Comparison of ENCODE assay signal across 7 mouse cellular contexts in the genomic region with DNA sequence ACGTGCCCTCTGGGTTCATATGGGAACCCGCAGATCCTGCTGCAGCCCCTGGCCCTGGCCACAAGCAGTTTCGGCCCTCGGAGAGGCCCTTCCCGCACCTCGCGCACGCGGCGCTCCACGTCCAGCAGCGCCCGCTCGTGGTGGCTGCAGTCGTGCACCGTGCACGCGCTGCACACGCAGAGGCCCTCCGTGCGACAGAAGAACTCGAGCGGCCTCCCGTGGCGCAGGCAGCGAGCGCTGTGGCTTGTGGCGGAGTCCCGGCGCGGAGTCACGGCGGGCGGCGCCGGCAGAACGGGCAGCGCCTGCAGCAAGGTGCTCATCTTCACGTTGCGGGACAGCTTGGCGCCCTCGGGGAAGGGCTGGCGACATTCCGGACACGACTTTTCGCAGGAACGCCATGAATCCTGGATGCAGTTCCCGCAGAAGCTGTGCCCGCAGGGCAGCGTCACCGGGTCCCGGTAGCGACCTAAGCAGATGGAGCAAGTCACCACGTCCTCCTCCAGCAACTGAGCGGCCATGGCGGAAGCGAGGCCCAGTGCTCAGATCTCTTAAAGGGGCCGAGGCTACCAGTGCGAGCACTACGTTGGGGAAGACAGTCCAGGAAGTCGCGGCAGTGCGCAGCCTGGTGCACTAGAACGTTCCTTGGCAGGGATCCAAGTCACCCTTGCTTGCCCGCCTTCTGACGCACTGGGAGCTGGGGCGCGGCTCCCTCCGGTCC. TPM values are rescaled to one million over a fixed set of nuclear protein-coding genes. Genes with fewer than 3 reads are reported as not detected.
DNase-seq lines count a peak whose midpoint lies in the region; ATAC-seq lines count a peak whose summit lies in the region.

Trim65 (minus strand) TSS at position 641 of the 718 bp plus-strand sequence.

- ATAC-seq in embryonic facial prominence, embryonic 11.5 days (replicated peaks; ENCODE audit: insufficient number of reproducible peaks, low FRiP score, low TSS enrichment, low read depth) = peak; percentile 77
- peak; percentile 81 for ATAC-seq in midbrain, embryonic 12.5 days (ENCODE audit: low FRiP score, low read depth)

- H3K27ac ChIP-seq in embryonic facial prominence, embryonic 11.5 days (replicated peaks; ENCODE audit: low read depth, low read length) = peak within 1 kb of the TSS; percentile 42; the same call in 1 of the 2 replicates
- H3K27ac ChIP-seq in limb, embryonic 10.5 days = peak within 1 kb of the TSS; percentile 89
- H3K27ac ChIP-seq in midbrain, embryonic 12.5 days (replicated peaks) = peak within 1 kb of the TSS; percentile 85

- H3K27me3 ChIP-seq in embryonic facial prominence, embryonic 11.5 days (ENCODE audit: control insufficient read depth, insufficient read depth, low read length) = no peaks in the 10 kb centered on the region
- H3K27me3 ChIP-seq in limb, embryonic 10.5 days (ENCODE audit: low read depth, poor library complexity, severe bottlenecking) = peaks cover 9% of the 10 kb centered on the region; the same call in 1 of the 2 replicates
- peaks cover 31% of the 10 kb centered on the region; the same call in 1 of the 2 replicates for H3K27me3 ChIP-seq in midbrain, embryonic 12.5 days

- H3K4me2 ChIP-seq in embryonic facial prominence, embryonic 11.5 days (ENCODE audit: low read depth, low read length) = peak within 1 kb of the TSS; percentile 66
- peak within 1 kb of the TSS; percentile 78 for H3K4me2 ChIP-seq in midbrain, embryonic 12.5 days (replicated peaks)

- peak within 1 kb of the TSS; percentile 64 for H3K9ac ChIP-seq in embryonic facial prominence, embryonic 11.5 days (replicated peaks; ENCODE audit: low read length)
- H3K9ac ChIP-seq in midbrain, embryonic 12.5 days (replicated peaks) = peak within 1 kb of the TSS; percentile 68

- peak; percentile 95 for DNase-seq in adrenal gland, postnatal 14 days
- DNase-seq in embryonic facial prominence, embryonic 11.5 days (ENCODE audit: low spot score) = peak; percentile 89
- DNase-seq in heart, adult 11 months = peak; percentile 99
- peak; percentile 90 for DNase-seq in kidney, adult 18-20 months
- peak; percentile 88 for DNase-seq in limb, embryonic 10.5 days (ENCODE audit: low spot score)
- DNase-seq in skeletal muscle tissue, adult 2 months (ENCODE audit: low read depth, low spot score) = peak; percentile 93

- peaks cover 6% of the 10 kb centered on the region for H3K36me3 ChIP-seq in embryonic facial prominence, embryonic 11.5 days (replicated peaks; ENCODE audit: control insufficient read depth, insufficient read depth, low read depth, low read length)
- H3K36me3 ChIP-seq in limb, embryonic 10.5 days = peaks cover 53% of the 10 kb centered on the region
- peaks cover 45% of the 10 kb centered on the region for H3K36me3 ChIP-seq in midbrain, embryonic 12.5 days

- H3K4me1 ChIP-seq in embryonic facial prominence, embryonic 11.5 days (ENCODE audit: control insufficient read depth, insufficient read depth, low read length) = peaks cover 7% of the 10 kb centered on the region; the same call in 1 of the 2 replicates
- peaks cover 57% of the 10 kb centered on the region for H3K4me1 ChIP-seq in limb, embryonic 10.5 days
- H3K4me1 ChIP-seq in midbrain, embryonic 12.5 days = peaks cover 33% of the 10 kb centered on the region

- no peaks in the 10 kb centered on the region for H3K9me3 ChIP-seq in embryonic facial prominence, embryonic 11.5 days (replicated peaks; ENCODE audit: control insufficient read depth, low read length)
- H3K9me3 ChIP-seq in limb, embryonic 10.5 days (replicated peaks) = no peaks in the 10 kb centered on the region
- no peaks in the 10 kb centered on the region for H3K9me3 ChIP-seq in midbrain, embryonic 12.5 days

- under 1% methylated on average over 69 of the region's 69 CpGs for WGBS in embryonic facial prominence, embryonic 11.5 days
- 3% methylated on average over 69 of the region's 69 CpGs for WGBS in limb, embryonic 10.5 days
- WGBS in midbrain, embryonic 12.5 days = 2% methylated on average over 69 of the region's 69 CpGs

- H3K4me3 ChIP-seq in embryonic facial prominence, embryonic 11.5 days (ENCODE audit: low read depth, low read length) = peak within 1 kb of the TSS; percentile 43
- H3K4me3 ChIP-seq in limb, embryonic 10.5 days = peak within 1 kb of the TSS; percentile 70
- H3K4me3 ChIP-seq in midbrain, embryonic 12.5 days = peak within 1 kb of the TSS; percentile 54

RNA-seq across cellular contexts. Expression of gene Trim65, which starts in this region (rescaled TPM):
- 8.6 and 10.2 TPM in 2 replicates for total RNA-seq in adrenal gland, postnatal 14 days (2021)
- polyA plus RNA-seq in embryonic facial prominence, embryonic 11.5 days (2014; fragmentation: Nextera tagmentation; extraction: Ambion mirVana) = 1.2 and 1.8 TPM in 2 replicates
- polyA plus RNA-seq in limb, embryonic 10.5 days (2016; fragmentation: Nextera tagmentation; extraction: Ambion mirVana) = 1.9 and 2.1 TPM in 2 replicates
- polyA plus RNA-seq in midbrain, embryonic 12.5 days (2016; fragmentation: Nextera tagmentation; extraction: Ambion mirVana) = 1.3 and 1.7 TPM in 2 replicates

Comparison
In these comparisons a context has a peak if more than half of its experiments do, and no peak if none do; other contexts are left out.
1. Peak in every context shown above with its lines: DNase-seq, ATAC-seq, H3K4me3 ChIP-seq and H3K27ac ChIP-seq.